Mouse (Mus musculus) erythroblast, embryonic 14.5 days (primary cell): Measurements from ENCODE around the gene Rgs3.

Experiments
- GATA1 ChIP-seq: IDR thresholded peaks from 2 replicates; pipeline ENCODE4 v1.6.1; 2012; ENCODE audit warnings: low read length, inconsistent platforms, mixed read lengths
- TAL1 ChIP-seq: IDR thresholded peaks from 3 replicates; pipeline ENCODE4 v1.6.1; 2012; ENCODE audit warnings: low read length, inconsistent platforms, mixed read lengths

DNA sequence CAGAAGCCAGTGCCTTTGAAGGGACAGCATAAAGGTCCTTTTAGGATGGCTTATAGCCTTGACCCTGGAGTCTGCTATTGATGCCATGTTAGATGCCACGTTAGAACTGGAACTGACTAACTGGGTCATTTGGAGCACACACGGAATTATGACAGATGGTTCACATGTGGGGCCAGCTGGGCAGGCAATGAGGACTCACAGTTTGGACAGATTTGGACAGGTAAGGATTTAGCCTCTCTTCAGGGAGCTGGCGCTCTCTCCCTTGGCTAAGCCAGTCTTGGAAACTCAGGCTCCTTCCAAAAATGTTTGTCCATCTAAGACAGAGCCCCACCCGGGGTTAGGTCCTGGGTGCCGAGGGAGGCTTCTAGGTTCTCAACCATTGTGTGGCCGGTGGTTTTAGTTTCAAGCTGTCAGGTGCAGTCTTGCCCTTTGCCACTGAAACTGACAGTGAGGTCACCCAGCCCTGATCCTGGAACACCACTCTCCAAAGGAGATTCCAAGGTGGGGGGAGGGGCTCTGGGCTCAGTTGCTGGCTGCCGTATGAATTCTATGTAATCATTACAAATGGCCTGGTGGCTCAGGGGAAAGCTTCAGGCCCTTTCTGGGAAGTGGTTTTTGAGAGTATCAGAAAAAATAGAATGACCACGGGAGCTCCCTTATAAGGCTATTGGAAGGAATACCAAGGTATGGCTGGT lies 90.0 kb downstream of the Rgs3 start:
- TF ChIP-seq GATA1 (no peak), TAL1 (no peak)
